Mouse (Mus musculus) cerebral cortex, adult 2 months (tissue): ENCODE data around the gene Kcnv2.

ENCODE experiments used
- WGBS: fragments of 180-500 bp; shearing (Covaris S2); methylation state at CpG from one replicate; pipeline ENCODE4 v1.1.7; 2018; 5-methylcytosine and 5-hydroxymethylcytosine counted together

Kcnv2 gene

GRCm38 (mm10) chr19:27322281-27322680 lies at the start of gene Kcnv2:
Gene Kcnv2, plus strand, starts transcription at chr19:27322588.
- 84% methylated on average over 5 of the region's 5 CpGs for WGBS

DNA sequence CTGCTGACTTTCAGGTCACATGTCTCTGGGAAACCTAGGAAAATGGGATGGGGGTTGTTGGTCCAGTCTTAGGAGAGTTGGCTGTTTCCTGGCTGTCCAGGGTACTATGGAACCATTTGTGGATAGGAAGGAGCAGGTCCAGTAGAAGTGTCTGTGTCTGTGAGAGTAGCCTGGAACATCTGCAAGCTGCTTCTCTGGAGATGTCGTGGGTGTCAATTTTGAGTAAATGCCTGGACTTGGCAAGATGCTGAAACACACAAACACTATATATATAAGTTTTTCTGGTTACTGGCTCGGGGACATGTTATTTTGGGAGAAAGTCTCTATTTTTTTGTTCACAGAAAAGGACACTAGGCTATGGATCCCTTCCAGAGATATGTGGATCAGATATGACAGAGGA lies 49.0 kb upstream of the Kcnv2 start:
- WGBS, result 48% methylated on average over 2 of the region's 2 CpGs

DNA sequence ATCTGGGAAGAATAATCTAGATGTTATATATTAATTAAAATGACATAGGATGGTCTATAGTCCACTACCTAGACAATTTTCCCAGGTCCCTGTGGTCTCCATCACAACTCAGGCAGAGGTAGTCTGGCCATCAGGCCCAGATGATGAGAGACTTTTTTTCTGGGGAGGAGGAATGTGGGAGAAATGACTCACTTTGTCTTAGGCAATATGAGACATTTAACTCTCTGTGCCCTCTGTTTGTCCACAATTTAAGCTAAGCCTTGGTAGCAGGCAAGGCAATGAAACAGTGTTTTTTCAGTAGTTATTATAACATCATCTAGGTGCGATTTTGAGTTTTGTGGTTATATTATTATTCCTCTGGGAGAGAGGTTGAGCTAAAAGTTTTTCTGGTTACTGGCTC lies 48.0 kb upstream of the Kcnv2 start:
- WGBS, result 86% methylated on average over 1 of the region's 1 CpGs

DNA sequence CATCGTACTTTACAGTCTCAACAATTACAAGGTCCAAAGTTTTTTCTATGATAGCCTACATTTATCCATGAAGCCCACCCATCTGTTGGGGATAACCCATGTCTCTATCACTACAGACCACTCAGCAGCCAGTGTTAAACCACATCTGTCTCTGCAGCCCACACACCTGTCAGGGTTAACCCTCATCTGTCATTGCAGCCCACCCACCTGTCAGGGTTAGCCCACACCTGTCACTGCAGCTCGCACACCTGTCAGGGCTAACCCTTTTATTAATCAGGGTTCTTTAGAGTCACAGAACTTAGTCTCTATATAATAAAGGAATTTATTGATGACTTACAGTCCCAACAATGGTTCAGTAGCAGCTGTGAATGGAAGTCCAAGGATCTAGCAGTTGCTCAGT lies 43.2 kb upstream of the Kcnv2 start:
- 91% methylated on average over 2 of the region's 2 CpGs for WGBS

DNA sequence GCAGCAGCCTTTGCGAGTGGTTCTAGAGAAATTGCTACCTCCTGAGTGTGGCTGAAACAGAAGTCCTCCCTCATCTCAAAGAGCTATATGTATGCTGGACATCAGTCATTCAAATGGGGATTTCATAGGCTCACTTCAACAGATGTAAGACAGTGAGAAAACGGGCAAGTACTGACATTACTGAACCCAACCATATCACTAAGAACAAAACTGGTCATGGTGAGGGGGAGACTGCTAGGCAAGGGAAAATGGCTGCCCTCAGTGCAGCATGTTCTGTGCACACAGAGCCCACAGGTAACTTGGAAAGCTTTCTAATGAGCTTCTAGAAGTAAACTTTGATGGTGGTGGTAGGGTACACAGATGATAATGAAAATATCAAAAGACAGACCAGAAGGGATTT lies 12.3 kb upstream of the Kcnv2 start:
- 95% methylated on average over 2 of the region's 2 CpGs for WGBS

GRCm38 (mm10) chr19:27311311-27311710 lies 11.1 kb upstream of the Kcnv2 start:
- 84% methylated on average over 3 of the region's 3 CpGs for WGBS

- WGBS, result 84% methylated on average over 11 of the region's 11 CpGs
Measured at GRCm38 (mm10) chr19:27312266-27313079, 9.9 kb upstream of the Kcnv2 start.

DNA sequence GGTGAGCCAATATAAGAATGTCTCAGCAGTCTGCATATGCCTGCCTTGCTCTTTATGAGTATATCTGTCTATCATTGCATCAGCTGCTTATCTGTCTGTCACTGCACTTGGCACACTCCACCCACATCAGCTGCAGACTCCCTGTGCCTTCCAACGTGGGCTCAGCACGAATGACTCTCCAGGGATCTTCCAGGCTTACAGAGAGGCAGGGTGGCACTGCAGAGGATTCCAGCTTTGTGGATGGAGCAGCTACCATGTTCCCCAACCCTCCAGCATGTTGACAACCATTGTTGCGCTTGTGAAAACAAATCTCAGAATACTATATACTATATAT lies 9.3 kb upstream of the Kcnv2 start:
- 57% methylated on average over 3 of the region's 3 CpGs for WGBS

DNA sequence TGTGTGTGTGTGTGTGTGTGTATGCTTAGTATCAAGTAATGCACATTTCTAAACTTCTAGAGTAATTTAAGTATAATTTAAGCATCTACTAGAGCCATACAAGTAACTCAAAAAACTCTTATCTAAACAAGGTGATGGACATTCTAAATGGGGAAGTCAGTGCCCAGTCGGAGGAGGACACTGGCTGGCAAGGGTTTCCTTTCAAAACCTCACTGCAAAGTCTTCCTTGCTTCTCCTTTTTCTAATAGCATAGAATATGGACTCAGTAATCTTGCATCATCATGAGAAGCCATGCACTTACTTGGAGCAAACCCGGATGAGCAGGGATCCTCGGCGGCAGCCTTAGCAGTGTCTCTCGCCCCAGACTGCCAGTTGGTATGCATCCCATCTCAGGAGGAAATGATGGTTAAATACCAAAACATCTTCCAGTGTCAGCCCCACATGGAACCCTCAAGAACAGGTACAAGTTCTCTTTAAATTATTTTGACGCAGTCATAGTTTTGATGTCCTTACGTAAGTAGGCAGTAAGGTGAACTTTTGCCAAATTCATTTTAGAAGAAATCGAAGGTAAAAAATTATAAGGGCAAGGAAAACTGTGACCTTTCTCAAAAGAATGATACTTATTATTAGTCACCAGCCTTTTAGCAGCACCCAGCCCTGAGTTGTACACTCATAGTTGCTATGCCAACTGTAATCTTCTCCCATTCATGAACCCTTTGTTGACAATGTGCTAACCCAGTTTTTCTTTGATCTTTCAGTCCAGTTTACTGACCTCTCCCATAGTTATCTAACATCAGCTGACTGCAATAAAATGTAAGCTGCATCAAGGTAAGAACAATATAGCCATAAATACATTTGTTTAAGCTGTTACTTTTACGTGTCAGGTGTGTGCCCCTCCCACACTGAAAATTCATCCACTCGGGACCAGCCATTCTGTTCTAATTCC lies 5.8 kb upstream of the Kcnv2 start:
- 69% methylated on average over 10 of the region's 10 CpGs for WGBS

GRCm38 (mm10) chr19:27317337-27317736 lies 5.1 kb upstream of the Kcnv2 start:
- WGBS, result 47% methylated on average over 5 of the region's 5 CpGs

GRCm38 (mm10) chr19:27322911-27323627 lies 681 bp downstream of the Kcnv2 start:
- WGBS, result 96% methylated on average over 42 of the region's 42 CpGs

DNA sequence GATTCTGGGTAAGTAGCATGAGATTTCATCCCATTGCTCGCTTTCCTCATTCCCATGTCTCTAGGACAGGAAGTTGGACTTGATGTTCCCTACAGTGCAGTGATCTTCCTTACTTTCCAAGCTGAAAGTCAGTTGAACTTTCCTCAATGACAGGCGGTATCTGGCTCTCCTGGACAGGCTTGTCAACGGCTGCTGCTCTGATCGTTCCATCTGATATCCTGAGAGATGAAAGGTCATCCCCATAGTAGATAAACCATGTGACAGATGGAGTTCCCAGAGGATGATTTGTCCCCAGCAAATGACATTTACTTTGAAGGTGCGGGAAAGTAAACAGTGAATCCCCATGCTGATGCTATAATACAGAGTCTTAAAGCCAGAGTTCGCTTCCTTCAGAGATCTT lies 3.2 kb downstream of the Kcnv2 start:
- WGBS, result 91% methylated on average over 6 of the region's 6 CpGs

- WGBS, result over 99% methylated on average over 6 of the region's 6 CpGs
Measured at GRCm38 (mm10) chr19:27327569-27327968, 5.2 kb downstream of the Kcnv2 start.

- WGBS, result 92% methylated on average over 3 of the region's 3 CpGs
Measured at GRCm38 (mm10) chr19:27328166-27328565, 5.8 kb downstream of the Kcnv2 start.

DNA sequence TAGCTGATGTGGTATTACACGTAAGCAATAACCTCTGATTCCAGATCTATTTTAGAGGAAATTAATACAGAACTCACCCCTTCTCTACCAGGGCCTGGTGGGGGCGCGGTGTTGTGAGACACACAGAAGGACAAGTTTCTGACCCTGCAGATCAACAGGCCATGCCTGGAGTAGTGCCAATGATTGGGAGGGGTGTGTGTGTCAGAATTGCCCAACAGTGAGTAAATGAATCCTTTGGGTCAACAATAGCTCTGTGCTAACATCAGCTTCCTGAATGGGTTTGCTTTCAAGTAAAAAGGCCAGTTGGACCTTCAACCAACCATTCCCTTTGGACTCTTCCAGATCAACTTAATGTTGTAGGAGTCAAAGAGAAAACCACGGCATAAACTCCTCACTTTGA lies 6.3 kb downstream of the Kcnv2 start:
- 95% methylated on average over 4 of the region's 4 CpGs for WGBS

- 51% methylated on average over 6 of the region's 6 CpGs for WGBS
Measured at GRCm38 (mm10) chr19:27332207-27332794, 9.9 kb downstream of the Kcnv2 start.

GRCm38 (mm10) chr19:27336126-27336917 lies 13.9 kb downstream of the Kcnv2 start:
- WGBS, result 84% methylated on average over 4 of the region's 4 CpGs

DNA sequence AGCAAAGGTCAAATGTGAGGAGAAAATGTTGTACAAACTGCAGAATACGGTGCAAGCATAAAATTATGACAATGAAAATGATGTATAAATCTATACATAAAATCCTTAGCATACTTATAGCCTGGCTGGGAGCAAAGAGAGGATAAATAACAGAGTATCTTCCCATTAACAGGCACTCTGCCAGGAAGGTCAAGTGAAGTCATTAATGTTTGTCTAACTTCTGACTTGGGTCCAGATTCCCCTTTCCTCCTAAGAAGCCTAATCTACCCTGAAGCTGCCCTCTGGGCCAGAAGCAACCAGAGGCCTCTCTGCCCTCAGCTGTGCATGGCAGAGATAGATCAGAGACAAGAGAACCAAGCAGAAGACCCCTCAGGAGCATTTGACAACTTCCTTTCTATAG lies 24.1 kb downstream of the Kcnv2 start:
- WGBS, result 96% methylated on average over 1 of the region's 1 CpGs

DNA sequence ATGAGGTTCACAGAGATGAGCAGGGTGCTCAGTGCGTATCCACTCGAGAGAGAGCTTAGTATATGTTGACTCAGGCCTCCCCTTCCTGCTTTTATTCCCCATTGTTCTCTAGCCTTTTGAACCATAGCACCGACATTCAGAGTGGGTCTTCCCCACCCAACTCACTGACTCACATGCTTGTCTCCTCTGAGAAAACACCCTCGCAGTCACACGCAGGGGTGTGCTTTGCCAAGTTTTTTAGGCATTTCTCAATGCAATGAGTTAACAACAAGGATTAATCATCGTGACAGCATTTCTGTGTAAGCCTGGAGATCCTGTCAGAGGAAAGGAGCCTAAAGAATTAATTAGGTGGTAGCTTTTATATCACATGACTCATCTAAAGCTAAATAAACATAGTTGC lies 29.3 kb downstream of the Kcnv2 start:
- WGBS, result 25% methylated on average over 6 of the region's 6 CpGs

- WGBS, result 36% methylated on average over 4 of the region's 4 CpGs
Measured at GRCm38 (mm10) chr19:27363891-27364290, 41.5 kb downstream of the Kcnv2 start.

GRCm38 (mm10) chr19:27364521-27364931 lies 42.1 kb downstream of the Kcnv2 start:
- WGBS, result 39% methylated on average over 8 of the region's 8 CpGs
